Mouse (Mus musculus): ENCODE measurements at regions not wholly inside any gene's neighbourhood (a gene's known extent, or its start where the extent isn't known, plus 50 kb on each side); places are given as distances from the start of the nearest gene placed in this dataset.

DNA sequence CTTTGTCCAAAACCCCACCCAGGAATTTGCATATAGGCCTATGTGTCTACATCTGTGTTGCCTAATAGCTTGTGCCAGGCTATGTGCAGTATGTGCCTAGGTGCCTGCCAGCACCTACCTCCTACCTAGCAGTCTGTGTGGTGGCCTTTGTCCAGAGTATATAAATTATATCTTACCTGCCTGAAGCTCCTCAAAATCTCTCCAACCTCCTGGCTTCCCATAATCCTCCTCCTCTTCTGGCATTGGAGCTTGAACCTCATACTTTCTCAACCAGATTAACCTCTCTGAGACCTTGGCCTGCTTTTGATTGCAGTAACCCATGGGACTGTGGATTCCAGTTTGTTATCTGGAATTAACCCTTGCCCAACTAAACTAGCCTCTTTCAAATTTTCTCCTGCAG is 440.8 kb upstream of the Acvr2a start:
- DNase-seq (ENCODE audit: low spot score): no peak
- H3K27ac ChIP-seq (replicated peaks): no peak overlapping the region
- no peaks in the 10 kb centered on the region for H3K36me3 ChIP-seq (ENCODE audit: control insufficient read depth, insufficient read depth, low read length)
- H3K27me3 ChIP-seq (ENCODE audit: control insufficient read depth, insufficient read depth, low read length): no peaks in the 10 kb centered on the region
- TF ChIP-seq EP300 (optimal IDR thresholded peaks at IDR 0.05): no peak
- no peak for TF ChIP-seq CTCF (IDR thresholded peaks at IDR 0.05; ENCODE audit: low read depth)
- H3K9me3 ChIP-seq (ENCODE audit: control insufficient read depth, low read length): no peaks in the 10 kb centered on the region
- no peak for ATAC-seq (ENCODE audit: low FRiP score, low TSS enrichment)
- H3K4me1 ChIP-seq (replicated peaks; ENCODE audit: control insufficient read depth, insufficient read depth): no peaks in the 10 kb centered on the region
- H3K4me3 ChIP-seq (ENCODE audit: low read depth, low read length): no peak overlapping the region
- H3K4me2 ChIP-seq (replicated peaks; ENCODE audit: low read depth): no peak overlapping the region
- H3K9ac ChIP-seq (ENCODE audit: low read length): no peak overlapping the region

DNA sequence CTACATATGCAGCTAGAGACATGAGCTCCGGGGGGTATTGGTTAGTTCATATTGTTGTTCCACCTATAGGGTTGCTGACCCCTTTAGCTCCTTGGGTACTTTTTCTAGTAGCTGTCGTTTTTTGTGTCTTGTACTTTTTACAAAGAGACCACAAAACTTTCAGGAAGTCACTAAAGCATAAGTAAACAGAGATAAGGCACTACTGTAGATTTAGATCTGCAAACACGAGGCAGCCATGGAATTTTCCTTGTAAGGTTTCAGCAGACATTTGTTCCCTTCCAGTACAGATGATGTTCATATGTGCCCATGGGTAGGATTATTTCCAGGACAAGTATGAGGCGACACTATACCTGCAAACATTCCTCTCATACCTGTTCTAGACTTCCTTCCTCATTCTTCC is 439.6 kb upstream of the Acvr2a start:
- WGBS: 50% methylated on average over 4 of the region's 4 CpGs
- no peak overlapping the region for H3K4me3 ChIP-seq (ENCODE audit: low read depth, low read length)

DNA sequence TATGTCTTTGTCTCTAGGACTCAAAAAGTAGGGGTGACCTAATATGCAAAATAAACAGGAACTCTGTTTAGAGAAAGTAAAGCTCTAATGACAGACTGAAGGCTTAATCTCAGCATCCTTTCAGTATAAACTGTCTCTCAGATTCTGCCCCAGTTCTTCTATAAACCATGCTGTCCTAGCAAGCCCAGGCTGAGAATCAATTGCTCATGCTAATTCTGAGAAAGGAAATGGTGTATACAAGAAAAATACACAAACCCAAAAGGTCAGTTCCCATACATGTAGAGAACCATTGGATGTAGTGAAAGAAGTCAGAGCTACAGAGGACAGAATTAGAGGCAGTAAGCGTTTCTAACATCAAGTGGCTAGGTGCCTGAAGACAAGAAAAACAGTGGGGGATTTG is 435.7 kb upstream of the Acvr2a start:
- no peaks in the 10 kb centered on the region for H3K4me1 ChIP-seq (replicated peaks; ENCODE audit: control insufficient read depth, insufficient read depth)
- no peaks in the 10 kb centered on the region for H3K9me3 ChIP-seq (ENCODE audit: control insufficient read depth, low read length)
- no peaks in the 10 kb centered on the region for H3K36me3 ChIP-seq (ENCODE audit: control insufficient read depth, insufficient read depth, low read length)
- no peak overlapping the region for H3K4me2 ChIP-seq (replicated peaks; ENCODE audit: low read depth)
- no peak overlapping the region for H3K9ac ChIP-seq (ENCODE audit: low read length)
- DNase-seq (ENCODE audit: low spot score) (no peak), ATAC-seq (ENCODE audit: low FRiP score, low TSS enrichment) (peak; percentile 60; the same call in 1 of the 2 replicates)
- TF ChIP-seq EP300 (optimal IDR thresholded peaks at IDR 0.05) (no peak), CTCF (IDR thresholded peaks at IDR 0.05; ENCODE audit: low read depth) (no peak)
- no peak overlapping the region for H3K4me3 ChIP-seq (ENCODE audit: low read depth, low read length)
- H3K27me3 ChIP-seq (ENCODE audit: control insufficient read depth, insufficient read depth, low read length): no peaks in the 10 kb centered on the region
- WGBS: 50% methylated on average over 1 of the region's 1 CpGs
- H3K27ac ChIP-seq (replicated peaks): no peak overlapping the region

More for the DNA sequence above, 439.6 kb upstream of the Acvr2a start:
- Histone ChIP-seq H3K9ac (ENCODE audit: low read length) (no peak overlapping the region), H3K27ac (replicated peaks) (no peak overlapping the region), H3K9me3 (ENCODE audit: control insufficient read depth, low read length) (no peaks in the 10 kb centered on the region), H3K4me2 (replicated peaks; ENCODE audit: low read depth) (no peak overlapping the region), H3K36me3 (ENCODE audit: control insufficient read depth, insufficient read depth, low read length) (no peaks in the 10 kb centered on the region), H3K27me3 (ENCODE audit: control insufficient read depth, insufficient read depth, low read length) (no peaks in the 10 kb centered on the region), H3K4me1 (replicated peaks; ENCODE audit: control insufficient read depth, insufficient read depth) (no peaks in the 10 kb centered on the region)
- TF ChIP-seq EP300 (optimal IDR thresholded peaks at IDR 0.05) (no peak), CTCF (IDR thresholded peaks at IDR 0.05; ENCODE audit: low read depth) (no peak)
- DNase-seq (ENCODE audit: low spot score): no peak
- no peak for ATAC-seq (ENCODE audit: low FRiP score, low TSS enrichment)

DNA sequence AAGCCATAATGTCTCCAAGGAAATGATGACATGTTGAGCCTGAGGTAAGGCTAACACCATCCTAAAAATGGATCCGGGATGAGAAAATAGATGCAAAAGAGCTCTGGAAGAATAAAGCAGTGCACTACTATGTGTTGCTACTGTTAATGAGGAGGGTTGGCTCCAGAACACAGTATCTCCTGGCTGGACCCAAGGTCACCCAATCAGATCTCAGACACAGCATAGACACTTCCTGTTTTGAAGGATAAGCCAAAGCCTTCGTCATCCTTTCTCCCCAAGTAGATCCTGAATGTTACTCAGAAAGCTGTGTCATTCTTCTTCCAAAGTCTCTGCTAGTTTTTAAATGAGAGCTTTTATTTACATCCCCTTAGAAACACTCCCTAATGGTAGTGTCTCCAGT is 435.2 kb upstream of the Acvr2a start:
- H3K27me3 ChIP-seq (ENCODE audit: control insufficient read depth, insufficient read depth, low read length): no peaks in the 10 kb centered on the region
- DNase-seq (ENCODE audit: low spot score) (no peak), ATAC-seq (ENCODE audit: low FRiP score, low TSS enrichment) (no peak)
- WGBS: 75% methylated on average over 2 of the region's 2 CpGs
- H3K36me3 ChIP-seq (ENCODE audit: control insufficient read depth, insufficient read depth, low read length): no peaks in the 10 kb centered on the region
- H3K9ac ChIP-seq (ENCODE audit: low read length): no peak overlapping the region
- TF ChIP-seq EP300 (optimal IDR thresholded peaks at IDR 0.05) (no peak), CTCF (IDR thresholded peaks at IDR 0.05; ENCODE audit: low read depth) (no peak)
- H3K4me2 ChIP-seq (replicated peaks; ENCODE audit: low read depth): no peak overlapping the region
- no peak overlapping the region for H3K4me3 ChIP-seq (ENCODE audit: low read depth, low read length)
- no peaks in the 10 kb centered on the region for H3K4me1 ChIP-seq (replicated peaks; ENCODE audit: control insufficient read depth, insufficient read depth)
- H3K27ac ChIP-seq (replicated peaks): peak overlapping the region; percentile 13; the same call in 1 of the 2 replicates
- H3K9me3 ChIP-seq (ENCODE audit: control insufficient read depth, low read length): no peaks in the 10 kb centered on the region

DNA sequence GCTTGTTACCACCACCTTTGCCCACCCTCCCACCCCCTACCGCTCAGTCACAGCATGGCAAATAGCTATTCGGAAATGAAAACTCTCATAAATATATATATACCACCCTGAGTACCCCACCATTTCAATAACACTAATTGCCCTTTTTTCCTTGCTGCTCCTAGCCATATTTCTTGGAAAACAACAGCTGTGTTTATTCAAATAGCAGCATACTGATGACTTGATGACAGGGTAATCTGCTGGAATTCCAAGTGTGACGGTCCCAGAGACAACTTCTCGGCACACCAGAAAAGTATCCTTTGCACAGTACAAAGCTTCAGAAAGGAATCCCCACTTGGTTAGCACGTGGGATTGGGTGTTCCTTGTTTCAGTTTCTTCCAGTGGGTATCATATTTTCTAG is 433.8 kb upstream of the Acvr2a start:
- H3K4me1 ChIP-seq (replicated peaks; ENCODE audit: control insufficient read depth, insufficient read depth): no peaks in the 10 kb centered on the region
- DNase-seq (ENCODE audit: low spot score): no peak
- H3K36me3 ChIP-seq (ENCODE audit: control insufficient read depth, insufficient read depth, low read length): no peaks in the 10 kb centered on the region
- H3K4me3 ChIP-seq (ENCODE audit: low read depth, low read length): no peak overlapping the region
- no peak overlapping the region for H3K4me2 ChIP-seq (replicated peaks; ENCODE audit: low read depth)
- no peaks in the 10 kb centered on the region for H3K27me3 ChIP-seq (ENCODE audit: control insufficient read depth, insufficient read depth, low read length)
- H3K9ac ChIP-seq (ENCODE audit: low read length): no peak overlapping the region
- H3K27ac ChIP-seq (replicated peaks): no peak overlapping the region
- WGBS: 49% methylated on average over 5 of the region's 5 CpGs
- H3K9me3 ChIP-seq (ENCODE audit: control insufficient read depth, low read length): no peaks in the 10 kb centered on the region
- TF ChIP-seq CTCF (IDR thresholded peaks at IDR 0.05; ENCODE audit: low read depth) (no peak), EP300 (optimal IDR thresholded peaks at IDR 0.05) (no peak)
- ATAC-seq (ENCODE audit: low FRiP score, low TSS enrichment): no peak

DNA sequence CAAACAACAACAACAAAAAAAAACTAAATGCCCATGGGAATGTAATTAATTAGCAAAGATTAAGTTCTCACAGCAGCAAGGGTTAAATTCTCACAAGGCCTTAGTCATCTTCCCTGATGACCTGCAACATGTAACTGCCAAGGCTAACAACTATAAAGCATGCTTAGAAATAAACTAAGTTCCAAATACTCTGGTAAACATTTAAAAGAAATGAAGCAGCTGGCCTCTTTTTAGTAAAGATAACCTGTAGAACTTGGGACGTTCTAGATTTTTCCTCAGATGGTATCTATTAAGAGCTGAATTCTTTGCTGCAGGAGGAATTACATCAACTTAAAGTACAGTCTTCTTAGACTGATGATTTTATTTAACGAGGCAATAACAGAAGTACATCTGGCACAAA is 433.1 kb upstream of the Acvr2a start:
- H3K4me2 ChIP-seq (replicated peaks; ENCODE audit: low read depth): no peak overlapping the region
- no peak for ATAC-seq (ENCODE audit: low FRiP score, low TSS enrichment)
- no peak overlapping the region for H3K9ac ChIP-seq (ENCODE audit: low read length)
- H3K4me3 ChIP-seq (ENCODE audit: low read depth, low read length): no peak overlapping the region
- TF ChIP-seq CTCF (IDR thresholded peaks at IDR 0.05; ENCODE audit: low read depth) (no peak), EP300 (optimal IDR thresholded peaks at IDR 0.05) (no peak)
- 28% methylated on average over 2 of the region's 2 CpGs for WGBS
- no peaks in the 10 kb centered on the region for H3K9me3 ChIP-seq (ENCODE audit: control insufficient read depth, low read length)
- H3K27me3 ChIP-seq (ENCODE audit: control insufficient read depth, insufficient read depth, low read length): no peaks in the 10 kb centered on the region
- H3K36me3 ChIP-seq (ENCODE audit: control insufficient read depth, insufficient read depth, low read length): no peaks in the 10 kb centered on the region
- no peaks in the 10 kb centered on the region for H3K4me1 ChIP-seq (replicated peaks; ENCODE audit: control insufficient read depth, insufficient read depth)
- no peak for DNase-seq (ENCODE audit: low spot score)
- no peak overlapping the region for H3K27ac ChIP-seq (replicated peaks)
